Mouse (Mus musculus): ENCODE data around the gene Rbfox3.

- TF ChIP-seq CTCF (IDR thresholded peaks at IDR 0.05; ENCODE audit: low read depth) (no peak), EP300 (IDR thresholded peaks at IDR 0.05; ENCODE audit: low read depth) (no peak)
These were observed 123.3 kb downstream of the Rbfox3 start for GRCm38 (mm10) chr11:118788091-118788490.

Data from liver, embryonic 14.5 days (tissue).